Mouse (Mus musculus) adrenal gland, postnatal 0 days (tissue): ENCODE results near the gene Fbxl4. TPM values are rescaled to one million over a fixed set of nuclear protein-coding genes. Genes with fewer than 3 reads are reported as not detected.

Source experiments
- polyA plus RNA-seq: library from polyadenylated mRNA; unstranded; fragments of >200 nt; fragmentation: Nextera tagmentation; extraction: Ambion mirVana; gene quantifications from 2 replicates; pipeline ENCODE4 v1.2.1, GENCODE M21; 2015

The Fbxl4 gene
- 24.0 and 25.5 TPM in 2 replicates for polyA plus RNA-seq

DNA sequence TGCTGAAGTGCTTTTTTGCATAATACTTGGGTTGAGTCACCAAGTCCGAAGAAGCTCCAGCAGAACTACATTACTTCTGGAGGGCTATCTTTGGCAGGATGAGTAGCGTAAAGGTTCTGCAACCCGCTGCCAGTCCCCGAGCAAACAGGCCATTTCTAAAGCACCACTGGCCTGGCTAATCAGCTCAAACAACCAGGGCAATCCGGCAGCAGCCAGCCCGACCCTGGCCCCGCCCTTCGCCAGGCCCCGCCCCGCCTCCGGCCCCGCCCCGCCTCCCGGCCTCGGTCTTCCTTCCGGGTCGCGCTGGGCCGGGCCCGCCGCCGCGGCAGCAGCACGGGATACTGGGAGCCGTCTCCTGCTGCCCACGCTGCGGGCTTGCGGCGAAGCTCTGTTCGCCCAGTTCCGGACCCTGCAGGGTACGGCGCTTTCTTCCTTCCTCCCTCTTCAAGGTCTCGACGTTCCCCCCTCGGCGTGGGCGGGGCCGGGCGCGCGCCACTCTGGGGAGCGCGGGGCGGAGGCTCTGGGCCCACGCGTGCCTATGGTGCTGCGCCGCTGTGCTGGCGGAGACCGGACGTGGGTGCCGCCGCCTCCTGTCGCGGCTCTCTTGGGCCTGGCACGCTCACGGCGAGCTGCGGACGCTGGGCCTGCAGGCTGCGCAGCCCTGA, at the start of gene Fbxl4:
Gene Fbxl4, plus strand, starts transcription at position 278 of the 665 bp plus-strand sequence.

Other genes with a start within 250 kb of the Fbxl4 start
- gene Pou3f2, start 130.8 kb downstream of the Fbxl4 start, polyA plus RNA-seq = 0.23 and 0.35 TPM in 2 replicates